In the genomic region with DNA sequence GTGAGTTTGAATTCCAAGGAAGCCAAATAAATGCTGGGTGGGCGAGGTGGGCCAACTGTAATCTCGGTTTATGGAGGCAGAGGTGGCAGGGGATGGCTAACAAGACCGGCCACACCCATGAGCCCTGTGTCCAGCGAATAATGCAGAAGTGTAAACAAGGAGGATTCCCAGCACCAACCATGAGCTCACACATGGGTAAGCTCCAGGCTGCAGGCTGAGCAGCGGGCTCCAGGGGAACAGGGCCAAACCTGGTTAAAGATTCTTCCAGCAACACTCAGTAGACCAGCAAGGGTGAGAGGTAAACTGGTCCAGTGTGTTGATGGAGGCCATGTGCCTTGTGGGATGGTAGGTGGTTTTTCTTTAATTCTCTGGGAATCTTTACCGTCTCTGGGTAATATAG, we compare ENCODE assay signal across 23 mouse cellular contexts.
"Had no signal": no experiment of that assay in that cellular context is flagged by ENCODE, and none has a peak within 500 bp of the region (broad histone marks: within the 10 kb centered on the region; RNA-seq: fewer than 3 reads in every experiment).

No protein-coding gene starts in this region.

- H3K9ac ChIP-seq: forebrain, postnatal 0 days; heart, embryonic 12.5 days; hindbrain, embryonic 12.5 days; hindbrain, embryonic 14.5 days; intestine, embryonic 15.5 days; limb, embryonic 12.5 days; liver, embryonic 13.5 days; liver, embryonic 15.5 days; liver, postnatal 0 days had no signal

- H3K27ac ChIP-seq: heart, embryonic 10.5 days; hindbrain, embryonic 10.5 days; hindbrain, embryonic 12.5 days; hindbrain, embryonic 14.5 days; intestine, embryonic 15.5 days; layer of hippocampus, adult 2 months; left cerebral cortex, adult 2 months; limb, embryonic 10.5 days; limb, embryonic 12.5 days; liver, embryonic 13.5 days; liver, embryonic 15.5 days had no signal

- H3K4me2 ChIP-seq: heart, embryonic 12.5 days; hindbrain, embryonic 12.5 days; hindbrain, embryonic 14.5 days; intestine, embryonic 15.5 days; limb, embryonic 12.5 days; liver, embryonic 11.5 days; liver, embryonic 13.5 days; liver, embryonic 15.5 days had no signal

- ATAC-seq: forebrain, postnatal 0 days; inflammation-experienced regulatory T-cells, adult 6 months; intestine, embryonic 15.5 days; intestine, postnatal 0 days; liver, postnatal 0 days had no signal

- H3K4me1 ChIP-seq: heart, embryonic 10.5 days; intestine, embryonic 15.5 days; limb, embryonic 12.5 days had no signal

- H3K4me3 ChIP-seq: heart, embryonic 10.5 days; heart, embryonic 12.5 days; hindbrain, embryonic 10.5 days; hindbrain, embryonic 12.5 days; intestine, embryonic 15.5 days; layer of hippocampus, adult 2 months; left cerebral cortex, adult 2 months; limb, embryonic 10.5 days; limb, embryonic 12.5 days; liver, embryonic 13.5 days; liver, embryonic 15.5 days had no signal

- H3K9me3 ChIP-seq: heart, embryonic 10.5 days; hindbrain, embryonic 10.5 days; hindbrain, embryonic 12.5 days; intestine, embryonic 15.5 days; limb, embryonic 10.5 days; limb, embryonic 12.5 days; liver, embryonic 13.5 days; liver, embryonic 15.5 days had no signal

- DNase-seq: forebrain, postnatal 0 days; gastrocnemius, postnatal 14 days; gastrocnemius, postnatal 36 days; heart, adult 11 months; heart, postnatal 10 days; heart, postnatal 4 days; liver; liver, embryonic 13.5 days; liver, postnatal 0 days had no signal

- H3K36me3 ChIP-seq: heart, embryonic 10.5 days; heart, embryonic 12.5 days; hindbrain, embryonic 10.5 days; hindbrain, embryonic 12.5 days; intestine, embryonic 15.5 days; limb, embryonic 10.5 days; limb, embryonic 12.5 days had no signal

- H3K27me3 ChIP-seq: intestine, embryonic 15.5 days; limb, embryonic 12.5 days; liver, embryonic 13.5 days; liver, embryonic 15.5 days had no signal
